Comparison of ENCODE assay signal across 9 mouse cellular contexts in genomic region chr10:82961302-82961701, GRCm38 (mm10). TPM values are rescaled to one million over a fixed set of nuclear protein-coding genes. Genes with fewer than 3 reads are reported as not detected.
DNase-seq lines count a peak whose midpoint lies in the region; ATAC-seq and TF ChIP-seq lines count a peak whose summit lies in the region.
"Had no signal": no experiment of that assay in that cellular context is flagged by ENCODE, and none has a peak within 500 bp of the region (broad histone marks: within the 10 kb centered on the region; RNA-seq: fewer than 3 reads in every experiment).

No protein-coding gene starts in this region.

- no peak overlapping the region for H3K4me2 ChIP-seq in intestine, postnatal 0 days (replicated peaks; ENCODE audit: low read depth)

- no peak overlapping the region for H3K27ac ChIP-seq in intestine, postnatal 0 days (ENCODE audit: low read depth, low read length)

- peak; percentile 56 for ATAC-seq in intestine, postnatal 0 days

- no peaks in the 10 kb centered on the region for H3K9me3 ChIP-seq in intestine, postnatal 0 days (ENCODE audit: control insufficient read depth)

- H3K4me3 ChIP-seq in intestine, postnatal 0 days (ENCODE audit: low read depth, low read length) = no peak overlapping the region

- no peaks in the 10 kb centered on the region for H3K4me1 ChIP-seq in intestine, postnatal 0 days (replicated peaks; ENCODE audit: control insufficient read depth, insufficient read depth, low read length)

- no peaks in the 10 kb centered on the region for H3K27me3 ChIP-seq in intestine, postnatal 0 days (replicated peaks; ENCODE audit: control insufficient read depth, insufficient read depth, low read length)
- H3K27me3 ChIP-seq in splenic B cell, adult 2 months (ENCODE audit: control insufficient read depth, insufficient read depth, low read length, poor library complexity, severe bottlenecking) = no peaks in the 10 kb centered on the region

- no peak overlapping the region for H3K9ac ChIP-seq in intestine, postnatal 0 days (ENCODE audit: low read depth, low read length)

- no peaks in the 10 kb centered on the region for H3K36me3 ChIP-seq in intestine, postnatal 0 days (ENCODE audit: control insufficient read depth, insufficient read depth)
- H3K36me3 ChIP-seq in splenic B cell, adult 2 months (ENCODE audit: control insufficient read depth, insufficient read depth, low read length, poor library complexity, severe bottlenecking) = no peaks in the 10 kb centered on the region

- peak; percentile 66 for TF ChIP-seq CTCF in intestine, postnatal 0 days (IDR thresholded peaks at IDR 0.05; ENCODE audit: low read depth)

- 51% methylated on average over 7 of the region's 7 CpGs for WGBS in intestine, postnatal 0 days

- peak; percentile 54 for DNase-seq in embryo, embryonic 10 days (ENCODE audit: low spot score)
- no peak for DNase-seq in embryo, embryonic 9.5 days (ENCODE audit: extremely low spot score)
- peak; percentile 43 to 81 for DNase-seq in spleen, postnatal 10 days (ENCODE audit: low spot score in 2 of 2)
- no peak for DNase-seq in spleen, adult 18-20 months
- peak; percentile 71 for DNase-seq in splenic B cell, adult 2 months (ENCODE audit: low read depth, low spot score)
- DNase-seq in cerebellum, postnatal 4 days (ENCODE audit: low spot score in 2 of 2) = no peak
- no peak for DNase-seq in urinary bladder, postnatal 14 days (ENCODE audit: low spot score)
- DNase-seq: kidney, adult 9 months had no signal

RNA-seq across cellular contexts. Expression of gene Chst11, which starts 24.0 kb away (rescaled TPM):
- 0.46 and 0.50 TPM in 2 replicates for polyA plus RNA-seq in intestine, postnatal 0 days (2015; fragmentation: Nextera tagmentation; extraction: Ambion mirVana)

Comparison
In these comparisons a context has a peak if more than half of its experiments do, and no peak if none do; other contexts are left out.
1. DNase-seq: peak in embryo, embryonic 10 days (single experiment), spleen, postnatal 10 days (2 of 2) and splenic B cell, adult 2 months (single experiment); none in embryo, embryonic 9.5 days (single experiment), spleen, adult 18-20 months (0 of 2), cerebellum, postnatal 4 days (0 of 2) and urinary bladder, postnatal 14 days (single experiment).